Mouse (Mus musculus): Measurements from ENCODE around the gene Memo1. TPM values are rescaled to one million over a fixed set of nuclear protein-coding genes. Genes with fewer than 3 reads are reported as not detected.
A peak's percentile ranks its signal among the peaks of the same experiment; 100 is the strongest.

Gene Memo1
- polyA plus RNA-seq, 1 experiment from 2014 or later, result 102 TPM

- no peak within 1 kb of the TSS for H3K4me3 ChIP-seq (ENCODE audit: low read depth, low read length)
- DNase-seq (ENCODE audit: low spot score), result no peak
- H3K27me3 ChIP-seq (replicated peaks; ENCODE audit: control insufficient read depth, insufficient read depth, low read length), result no peaks in the 10 kb centered on the region
- H3K9ac ChIP-seq (ENCODE audit: low read depth, low read length), result no peak within 1 kb of the TSS
- H3K4me2 ChIP-seq (ENCODE audit: low read depth, low read length), result no peak within 1 kb of the TSS
- no peaks in the 10 kb centered on the region for H3K36me3 ChIP-seq (ENCODE audit: control insufficient read depth, insufficient read depth, low read length)
- H3K27ac ChIP-seq (replicated peaks; ENCODE audit: low read depth, low read length), result no peak within 1 kb of the TSS
- no peaks in the 10 kb centered on the region for H3K4me1 ChIP-seq (ENCODE audit: control insufficient read depth, insufficient read depth, low read length)
- H3K9me3 ChIP-seq (ENCODE audit: control insufficient read depth, low read length), result no peaks in the 10 kb centered on the region
- ATAC-seq (ENCODE audit: low read depth), result no peak
- WGBS, result 77% methylated on average over 2 of the region's 2 CpGs
These were observed 28.5 kb upstream of the Memo1 start, which contains the start of gene Dpy30 for GRCm38 (mm10) chr17:74323844-74324243. Gene Dpy30 (minus strand): TSS chr17:74323944.

GRCm38 (mm10) chr17:74322400-74323054, 27.2 kb upstream of the Memo1 start:
- Histone ChIP-seq H3K4me3 (ENCODE audit: low read depth, low read length) (no peak overlapping the region), H3K4me1 (ENCODE audit: control insufficient read depth, insufficient read depth, low read length) (no peaks in the 10 kb centered on the region), H3K27me3 (replicated peaks; ENCODE audit: control insufficient read depth, insufficient read depth, low read length) (no peaks in the 10 kb centered on the region), H3K9ac (ENCODE audit: low read depth, low read length) (no peak overlapping the region), H3K4me2 (ENCODE audit: low read depth, low read length) (no peak overlapping the region), H3K27ac (replicated peaks; ENCODE audit: low read depth, low read length) (no peak overlapping the region), H3K9me3 (ENCODE audit: control insufficient read depth, low read length) (no peaks in the 10 kb centered on the region), H3K36me3 (ENCODE audit: control insufficient read depth, insufficient read depth, low read length) (no peaks in the 10 kb centered on the region)
- WGBS, result 62% methylated on average over 5 of the region's 5 CpGs
- DNase-seq (ENCODE audit: low spot score) (no peak), ATAC-seq (ENCODE audit: low read depth) (no peak)

- Histone ChIP-seq H3K27ac (replicated peaks; ENCODE audit: low read depth, low read length) (no peak overlapping the region), H3K9me3 (ENCODE audit: control insufficient read depth, low read length) (no peaks in the 10 kb centered on the region), H3K36me3 (ENCODE audit: control insufficient read depth, insufficient read depth, low read length) (no peaks in the 10 kb centered on the region), H3K4me3 (ENCODE audit: low read depth, low read length) (no peak overlapping the region), H3K27me3 (replicated peaks; ENCODE audit: control insufficient read depth, insufficient read depth, low read length) (no peaks in the 10 kb centered on the region), H3K4me1 (ENCODE audit: control insufficient read depth, insufficient read depth, low read length) (peaks cover 10% of the 10 kb centered on the region; the same call in 1 of the 2 replicates), H3K9ac (ENCODE audit: low read depth, low read length) (no peak overlapping the region), H3K4me2 (ENCODE audit: low read depth, low read length) (no peak overlapping the region)
- ATAC-seq (ENCODE audit: low read depth), result no peak
- 90% methylated on average over 6 of the region's 6 CpGs for WGBS
- no peak for DNase-seq (ENCODE audit: low spot score)
These were observed 23.4 kb upstream of the Memo1 start for GRCm38 (mm10) chr17:74318721-74319120.

- peak overlapping the region; percentile 85 for H3K4me3 ChIP-seq (ENCODE audit: low read depth, low read length)
- WGBS, result under 1% methylated on average over 37 of the region's 48 CpGs
- DNase-seq (ENCODE audit: low spot score) (peak; percentile 93), ATAC-seq (ENCODE audit: low read depth) (peak; percentile 96)
- no peaks in the 10 kb centered on the region for H3K27me3 ChIP-seq (replicated peaks; ENCODE audit: control insufficient read depth, insufficient read depth, low read length)
- H3K9me3 ChIP-seq (ENCODE audit: control insufficient read depth, low read length), result no peaks in the 10 kb centered on the region
- H3K4me1 ChIP-seq (ENCODE audit: control insufficient read depth, insufficient read depth, low read length), result peaks cover 10% of the 10 kb centered on the region; the same call in 1 of the 2 replicates
- peak overlapping the region; percentile 83 for H3K9ac ChIP-seq (ENCODE audit: low read depth, low read length)
- peak overlapping the region; percentile 75 for H3K4me2 ChIP-seq (ENCODE audit: low read depth, low read length)
- peaks cover 20% of the 10 kb centered on the region; the same call in 1 of the 2 replicates for H3K36me3 ChIP-seq (ENCODE audit: control insufficient read depth, insufficient read depth, low read length)
- H3K27ac ChIP-seq (replicated peaks; ENCODE audit: low read depth, low read length), result peak overlapping the region; percentile 85
These were observed 21.1 kb upstream of the Memo1 start for GRCm38 (mm10) chr17:74316309-74316863.

- H3K36me3 ChIP-seq (ENCODE audit: control insufficient read depth, insufficient read depth, low read length), result peaks cover 21% of the 10 kb centered on the region; the same call in 1 of the 2 replicates
- WGBS, result under 1% methylated on average over 26 of the region's 45 CpGs
- H3K9me3 ChIP-seq (ENCODE audit: control insufficient read depth, low read length), result no peaks in the 10 kb centered on the region
- peak; percentile 36 for DNase-seq (ENCODE audit: low spot score)
- peak overlapping the region; percentile 75 for H3K4me2 ChIP-seq (ENCODE audit: low read depth, low read length)
- peaks cover 10% of the 10 kb centered on the region; the same call in 1 of the 2 replicates for H3K4me1 ChIP-seq (ENCODE audit: control insufficient read depth, insufficient read depth, low read length)
- peak overlapping the region; percentile 83 for H3K9ac ChIP-seq (ENCODE audit: low read depth, low read length)
- no peaks in the 10 kb centered on the region for H3K27me3 ChIP-seq (replicated peaks; ENCODE audit: control insufficient read depth, insufficient read depth, low read length)
- peak overlapping the region; percentile 85 for H3K27ac ChIP-seq (replicated peaks; ENCODE audit: low read depth, low read length)
- no peak; the same call in none of the 2 replicates for ATAC-seq (ENCODE audit: low read depth)
- peak overlapping the region; percentile 85 for H3K4me3 ChIP-seq (ENCODE audit: low read depth, low read length)
These were observed 20.4 kb upstream of the Memo1 start for GRCm38 (mm10) chr17:74315445-74316308.

- no peak for DNase-seq (ENCODE audit: low spot score)
- Histone ChIP-seq H3K27ac (replicated peaks; ENCODE audit: low read depth, low read length) (no peak overlapping the region), H3K27me3 (replicated peaks; ENCODE audit: control insufficient read depth, insufficient read depth, low read length) (no peaks in the 10 kb centered on the region), H3K9ac (ENCODE audit: low read depth, low read length) (no peak overlapping the region), H3K36me3 (ENCODE audit: control insufficient read depth, insufficient read depth, low read length) (peaks cover 75% of the 10 kb centered on the region), H3K4me1 (ENCODE audit: control insufficient read depth, insufficient read depth, low read length) (no peaks in the 10 kb centered on the region), H3K4me3 (ENCODE audit: low read depth, low read length) (no peak overlapping the region), H3K9me3 (ENCODE audit: control insufficient read depth, low read length) (no peaks in the 10 kb centered on the region), H3K4me2 (ENCODE audit: low read depth, low read length) (no peak overlapping the region)
- no peak for ATAC-seq (ENCODE audit: low read depth)
- WGBS, result 96% methylated on average over 1 of the region's 1 CpGs
These were observed 10.7 kb upstream of the Memo1 start for GRCm38 (mm10) chr17:74306021-74306420.

GRCm38 (mm10) chr17:74305616-74306015, 10.3 kb upstream of the Memo1 start:
- WGBS, result 89% methylated on average over 4 of the region's 4 CpGs
- no peaks in the 10 kb centered on the region for H3K9me3 ChIP-seq (ENCODE audit: control insufficient read depth, low read length)
- no peak overlapping the region for H3K4me2 ChIP-seq (ENCODE audit: low read depth, low read length)
- no peak for DNase-seq (ENCODE audit: low spot score)
- H3K27ac ChIP-seq (replicated peaks; ENCODE audit: low read depth, low read length), result no peak overlapping the region
- H3K4me1 ChIP-seq (ENCODE audit: control insufficient read depth, insufficient read depth, low read length), result no peaks in the 10 kb centered on the region
- no peaks in the 10 kb centered on the region for H3K27me3 ChIP-seq (replicated peaks; ENCODE audit: control insufficient read depth, insufficient read depth, low read length)
- ATAC-seq (ENCODE audit: low read depth), result no peak
- H3K9ac ChIP-seq (ENCODE audit: low read depth, low read length), result no peak overlapping the region
- H3K36me3 ChIP-seq (ENCODE audit: control insufficient read depth, insufficient read depth, low read length), result peaks cover 78% of the 10 kb centered on the region
- no peak overlapping the region for H3K4me3 ChIP-seq (ENCODE audit: low read depth, low read length)

GRCm38 (mm10) chr17:74304060-74304459, 8.7 kb upstream of the Memo1 start:
- Histone ChIP-seq H3K27me3 (replicated peaks; ENCODE audit: control insufficient read depth, insufficient read depth, low read length) (no peaks in the 10 kb centered on the region), H3K4me3 (ENCODE audit: low read depth, low read length) (no peak overlapping the region), H3K36me3 (ENCODE audit: control insufficient read depth, insufficient read depth, low read length) (peaks cover 81% of the 10 kb centered on the region), H3K4me2 (ENCODE audit: low read depth, low read length) (no peak overlapping the region), H3K4me1 (ENCODE audit: control insufficient read depth, insufficient read depth, low read length) (no peaks in the 10 kb centered on the region), H3K9me3 (ENCODE audit: control insufficient read depth, low read length) (no peaks in the 10 kb centered on the region), H3K27ac (replicated peaks; ENCODE audit: low read depth, low read length) (no peak overlapping the region), H3K9ac (ENCODE audit: low read depth, low read length) (no peak overlapping the region)
- ATAC-seq (ENCODE audit: low read depth), result no peak
- DNase-seq (ENCODE audit: low spot score), result no peak
- WGBS, result 96% methylated on average over 4 of the region's 4 CpGs
